Mouse (Mus musculus) liver, adult 2 months (tissue): ENCODE data around the gene Id3.

ENCODE experiments used
- CTCF ChIP-seq: fragments of 200-500 bp; IDR thresholded peaks from 2 replicates; pipeline ENCODE4 v1.5.1; 2011; ENCODE audit warnings: low read depth, low read length, control low read depth
- POLR2A ChIP-seq: fragments of 200-500 bp; IDR thresholded peaks from 2 replicates; pipeline ENCODE4 v1.6.1; 2011; ENCODE audit warnings: low read length, control low read depth; ENCODE audit not compliant: insufficient read depth; ENCODE audit errors: extremely low read depth

DNA sequence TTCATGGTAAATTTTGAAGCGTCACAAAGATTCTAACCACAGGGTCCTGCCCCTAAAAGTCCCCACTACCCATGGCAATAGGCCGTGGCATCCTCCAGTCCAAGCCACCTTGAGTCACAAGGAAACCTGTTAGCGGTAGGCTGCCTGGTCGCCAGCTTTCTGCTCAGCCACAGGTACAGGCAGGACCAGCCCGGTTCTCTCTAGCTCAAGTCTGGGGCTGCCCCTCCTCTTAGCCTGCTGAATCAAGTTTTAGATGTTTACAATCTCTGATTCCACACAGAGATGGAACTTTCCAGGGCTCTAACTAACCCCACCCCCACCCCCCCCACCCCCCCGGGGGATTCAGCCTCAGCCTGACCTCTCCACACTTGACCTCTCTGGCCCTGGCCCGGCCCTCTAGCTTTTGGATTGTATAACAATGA, 36.4 kb upstream of the Id3 start:
- TF ChIP-seq POLR2A (no peak), CTCF (no peak)
